Mouse (Mus musculus) heart, postnatal 25 days (tissue): Measurements from ENCODE around the gene Med23. TPM values are rescaled to one million over a fixed set of nuclear protein-coding genes. Genes with fewer than 3 reads are reported as not detected.

Source experiments
- DNase-seq: peaks from one replicate; pipeline ENCODE4 v3.0.0; 2022; ENCODE audit warnings: low spot score
- intact Hi-C: fragments of 180-260 bp; cut with DNase I; formaldehyde crosslinking; loops from one replicate; pipeline ENCODE4 v1.15.1; 2025
- total RNA-seq, 2 experiments: library from RNA; stranded (reverse); gene quantifications; 2 replicates each; pipeline ENCODE4 v1.2.3; 2021

The Med23 gene
- total RNA-seq, 2 experiments from 2014 or later = 14.7 to 15.6 TPM

DNA sequence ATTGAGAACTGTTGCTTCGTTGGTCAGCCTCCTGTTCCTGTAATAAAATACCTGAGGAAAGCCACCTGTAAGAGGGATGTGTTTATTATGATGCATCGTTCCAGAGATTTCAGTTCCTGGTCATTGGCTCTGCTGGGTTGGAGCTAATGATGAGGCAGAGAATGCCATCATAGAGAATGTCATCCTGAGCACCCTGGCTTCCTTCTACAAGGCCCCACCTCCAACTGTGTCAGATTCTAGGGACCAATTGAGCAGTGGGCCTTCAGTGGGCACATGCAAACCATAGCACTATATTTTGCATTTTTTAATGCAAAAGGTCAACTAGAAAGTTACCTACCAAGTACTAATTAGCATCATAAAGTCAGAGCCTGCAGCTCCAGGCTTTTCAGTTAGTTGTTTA, 6.6 kb upstream of the Med23 start:
- intact Hi-C loops = no loop called here
- no peak for DNase-seq

DNA sequence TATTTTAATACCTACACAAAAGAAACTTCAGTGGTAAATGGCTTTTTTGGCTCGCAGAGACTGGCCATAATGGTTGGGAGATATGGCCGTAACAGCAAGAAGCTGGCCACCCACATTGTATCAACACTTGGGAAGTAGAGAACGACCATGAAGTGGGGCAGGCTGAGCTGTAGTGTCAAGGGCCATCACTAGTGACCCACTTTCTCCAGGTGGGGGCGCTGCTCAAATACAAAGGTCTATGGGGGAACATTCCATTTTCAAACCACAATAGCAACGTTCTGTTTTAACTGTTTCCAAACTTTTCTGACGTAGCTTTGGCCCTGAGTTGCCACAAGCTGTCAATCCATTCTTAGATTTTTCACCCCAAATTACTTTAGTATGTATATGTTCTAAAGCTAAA, 5.4 kb upstream of the Med23 start:
- intact Hi-C loops = no loop called here
- DNase-seq = no peak

DNA sequence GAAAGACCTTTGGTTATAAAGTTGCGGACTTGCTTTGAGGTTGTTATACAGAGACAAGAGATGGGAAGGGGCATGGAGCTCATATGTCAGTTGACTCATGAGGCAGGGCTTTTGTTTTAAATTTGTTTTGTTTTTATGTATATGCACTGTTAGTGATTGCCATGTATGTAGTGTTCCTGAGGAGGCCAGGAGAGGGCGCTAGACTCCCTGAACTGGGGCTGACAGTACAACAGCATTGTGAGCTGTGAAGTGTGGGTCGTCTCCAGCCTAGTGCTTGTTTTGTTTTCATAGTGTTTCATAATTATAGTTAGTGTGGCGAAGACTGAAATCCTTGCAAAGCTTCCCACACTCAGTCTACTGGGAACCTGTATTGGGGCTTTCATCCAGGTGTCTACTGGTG, 3.8 kb downstream of the Med23 start:
- intact Hi-C loops = no loop called here

DNA sequence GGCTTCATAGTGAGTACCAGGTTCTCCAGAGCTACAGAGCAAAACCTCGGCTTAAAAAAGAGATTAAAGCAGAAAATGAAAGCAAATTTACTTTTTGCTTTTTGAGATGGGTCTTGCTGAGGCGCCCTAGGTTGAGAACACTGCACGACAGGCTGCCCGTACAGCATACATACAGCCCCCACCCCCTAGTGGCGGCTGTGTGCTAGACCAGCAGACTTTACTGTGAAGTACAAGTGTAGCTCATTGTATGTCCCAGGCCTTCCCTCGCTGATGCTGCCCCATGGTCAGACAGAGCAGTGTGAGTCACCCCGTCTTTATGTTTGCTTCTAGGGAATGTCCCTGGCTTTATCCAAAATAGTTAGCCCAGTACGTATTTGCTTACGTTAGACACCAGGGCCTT, 16.2 kb downstream of the Med23 start:
- no peak for DNase-seq
- intact Hi-C loops = no loop called here

More for the DNA sequence above, 3.8 kb downstream of the Med23 start:
- DNase-seq = no peak

DNA sequence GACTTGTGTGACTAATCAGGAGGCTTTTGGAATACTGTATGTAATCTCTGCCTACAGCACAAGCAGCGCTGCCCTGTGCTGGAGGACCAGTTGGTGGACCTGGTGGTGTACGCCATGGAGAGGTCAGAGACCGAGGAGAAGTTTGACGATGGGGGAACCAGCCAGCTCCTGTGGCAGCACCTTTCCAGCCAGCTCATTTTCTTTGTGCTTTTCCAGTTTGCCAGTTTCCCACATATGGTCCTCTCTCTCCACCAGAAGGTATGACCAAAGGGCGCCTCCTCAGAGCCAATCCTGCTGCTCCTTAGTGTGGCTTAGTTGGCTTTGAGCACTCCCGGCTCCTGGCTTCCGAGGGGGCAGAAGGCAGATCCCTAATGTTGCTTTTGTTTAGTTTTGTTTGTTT, 18.6 kb downstream of the Med23 start:
- intact Hi-C loops = no loop called here

DNA sequence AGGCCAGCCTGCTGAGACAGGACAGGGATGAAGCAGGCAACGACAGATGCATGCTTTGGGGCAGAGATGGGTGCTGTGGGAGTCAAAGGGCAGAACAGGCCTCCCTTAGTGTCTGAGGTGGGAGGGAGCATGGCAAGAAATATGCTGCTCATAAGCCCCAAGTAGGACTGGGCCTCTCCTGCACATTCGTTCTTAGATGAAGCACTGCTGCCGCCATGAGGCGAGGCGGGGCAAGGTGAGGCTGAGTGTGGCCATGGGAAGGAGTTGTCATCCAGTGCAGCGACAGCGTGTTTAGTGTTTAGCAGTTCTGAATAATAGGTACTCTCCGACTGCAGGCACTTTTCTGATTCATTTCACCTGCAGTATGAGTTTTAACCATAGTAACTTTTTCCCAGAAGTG, 26.1 kb downstream of the Med23 start:
- intact Hi-C loops = no loop called here
- DNase-seq = no peak

More for the DNA sequence above, 18.6 kb downstream of the Med23 start:
- no peak for DNase-seq

DNA sequence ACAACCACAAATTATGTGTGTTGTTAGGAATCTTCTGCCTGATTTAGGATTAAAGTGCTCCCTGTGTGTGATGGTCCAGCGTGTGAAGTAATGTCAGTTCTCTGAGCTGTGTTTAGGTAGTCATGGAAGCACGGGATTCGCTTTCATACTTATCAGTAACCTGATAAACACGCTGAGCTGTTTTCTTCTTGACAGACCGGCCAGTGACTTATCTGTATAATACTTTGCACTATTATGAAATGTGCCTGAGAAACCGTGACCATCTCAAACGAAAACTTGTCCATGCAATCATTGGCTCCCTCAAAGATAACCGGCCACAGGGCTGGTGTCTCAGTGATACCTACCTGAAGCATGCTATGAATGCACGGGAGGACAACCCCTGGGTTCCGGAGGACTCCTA, 35.8 kb downstream of the Med23 start:
- no peak for DNase-seq
- intact Hi-C loops = no loop called here

DNA sequence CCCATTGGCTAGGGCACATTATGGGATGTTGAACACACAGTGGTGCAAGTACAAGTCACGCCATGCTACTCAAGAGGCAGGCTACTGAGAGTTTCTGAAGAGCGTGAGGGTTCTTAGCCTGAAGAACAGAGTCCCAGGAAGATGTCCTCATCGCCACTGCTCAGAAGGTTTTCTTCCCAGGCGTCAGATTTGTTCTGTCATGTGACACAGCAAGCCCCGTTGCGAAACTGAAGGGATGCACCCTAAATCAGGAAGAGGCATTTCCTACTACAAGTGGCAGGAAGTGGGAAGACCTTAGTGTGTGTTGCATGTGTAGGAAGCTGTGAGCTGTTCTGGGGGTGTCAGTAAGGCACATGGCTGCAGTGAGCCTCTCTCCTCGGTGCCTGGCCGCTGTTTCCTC, 41.4 kb downstream of the Med23 start:
- DNase-seq = no peak
- intact Hi-C loops = no loop called here

DNA sequence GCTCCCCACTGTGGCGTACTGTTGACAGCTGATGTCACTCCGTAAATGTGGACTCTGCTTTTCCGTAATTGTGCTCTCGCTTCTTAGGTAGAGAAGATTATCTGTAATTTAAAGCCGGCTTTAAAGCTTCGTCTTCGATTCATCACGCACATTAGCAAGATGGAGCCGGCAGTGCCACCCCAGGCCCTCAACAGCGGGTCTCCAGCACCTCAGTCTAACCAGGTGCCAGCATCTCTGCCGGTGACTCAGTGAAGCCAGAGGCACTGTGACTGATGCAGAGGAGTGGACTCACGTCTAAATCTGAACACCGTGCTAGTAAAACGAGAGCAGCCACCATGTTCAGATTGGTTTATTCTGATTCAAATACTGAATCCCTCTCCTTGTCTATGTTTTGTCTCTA, 42.8 kb downstream of the Med23 start:
- intact Hi-C loops = no loop called here
- DNase-seq = no peak

DNA sequence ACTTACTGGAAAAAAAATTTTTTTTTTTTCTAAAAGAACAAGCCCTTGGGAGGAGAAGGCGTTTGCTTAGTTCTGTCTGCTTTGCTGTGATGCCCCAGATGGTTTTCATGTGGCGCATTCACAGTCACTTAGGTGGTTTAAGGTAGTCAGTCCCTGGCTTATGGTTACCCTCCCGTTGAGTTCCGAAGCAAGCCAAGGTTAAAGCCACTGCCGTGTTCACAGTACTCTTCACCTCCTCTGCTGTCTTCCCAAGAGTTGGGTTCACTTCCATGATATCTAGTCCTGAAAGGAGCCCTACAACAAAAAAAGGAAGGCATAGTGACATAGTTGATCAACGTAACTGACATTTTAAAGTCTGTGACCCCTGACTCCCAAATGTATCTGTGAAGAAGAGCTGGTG, 45.7 kb downstream of the Med23 start:
- intact Hi-C loops = no loop called here
- no peak for DNase-seq

DNA sequence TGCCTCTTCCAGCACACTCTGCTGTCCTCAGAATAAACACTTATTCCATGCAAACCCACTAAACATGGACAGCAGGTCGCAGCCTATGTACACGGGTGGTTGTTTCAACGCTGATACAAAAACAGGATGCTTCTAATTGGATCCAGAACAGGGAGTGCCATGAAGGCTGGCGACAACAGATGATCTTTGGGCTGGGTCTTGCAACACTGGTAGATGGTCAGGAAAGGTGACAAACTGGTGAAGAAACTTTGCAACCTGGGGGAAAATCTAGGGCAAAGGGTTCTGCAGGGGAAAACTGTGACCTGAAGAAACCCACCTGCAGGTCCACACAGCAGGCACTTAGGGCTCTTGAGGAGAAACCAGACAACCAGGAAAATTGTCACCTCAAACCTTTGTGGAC, 53.2 kb downstream of the Med23 start:
- intact Hi-C loops = no loop called here
- no peak for DNase-seq

DNA sequence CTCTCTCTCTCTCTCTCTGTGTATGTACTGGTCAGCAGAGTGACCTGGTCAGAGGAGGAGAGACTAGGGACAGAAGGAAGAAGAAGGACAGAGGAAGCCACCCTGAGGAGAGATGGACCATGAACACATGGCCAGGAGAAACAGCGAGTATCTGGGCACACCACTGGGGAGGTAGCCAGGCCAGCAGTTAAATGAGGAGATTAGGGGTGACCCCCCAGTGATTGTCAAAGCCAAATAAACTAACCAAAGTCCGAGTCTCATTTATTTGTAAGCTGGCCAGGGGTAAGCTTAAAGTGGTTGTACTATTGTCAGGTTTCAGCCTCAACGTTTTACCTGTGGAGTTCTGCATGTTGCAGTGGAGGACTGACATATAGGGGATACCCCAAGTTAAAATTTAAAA, 54.5 kb downstream of the Med23 start:
- DNase-seq = no peak
- intact Hi-C loops = no loop called here

DNA sequence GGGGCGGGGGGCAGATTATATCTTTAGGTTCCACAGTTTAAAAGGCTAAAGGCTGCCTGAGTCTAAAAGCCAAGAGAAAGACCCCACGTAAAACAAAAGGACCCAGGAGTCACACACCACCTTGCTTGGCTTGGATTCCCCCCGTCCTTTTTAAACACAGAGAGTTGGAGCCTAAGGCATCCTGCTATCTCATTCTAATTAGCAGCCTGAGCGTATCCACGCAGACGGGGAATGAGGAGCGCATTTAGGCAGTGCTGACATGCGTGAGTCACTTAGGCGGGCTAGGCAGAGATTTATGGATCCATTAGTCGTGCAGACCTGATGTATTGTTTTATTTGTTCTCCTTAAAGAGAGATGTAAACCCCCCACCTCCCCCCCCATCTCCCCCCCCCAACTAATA, 56.6 kb downstream of the Med23 start:
- intact Hi-C loops = no loop called here
- no peak for DNase-seq

DNA sequence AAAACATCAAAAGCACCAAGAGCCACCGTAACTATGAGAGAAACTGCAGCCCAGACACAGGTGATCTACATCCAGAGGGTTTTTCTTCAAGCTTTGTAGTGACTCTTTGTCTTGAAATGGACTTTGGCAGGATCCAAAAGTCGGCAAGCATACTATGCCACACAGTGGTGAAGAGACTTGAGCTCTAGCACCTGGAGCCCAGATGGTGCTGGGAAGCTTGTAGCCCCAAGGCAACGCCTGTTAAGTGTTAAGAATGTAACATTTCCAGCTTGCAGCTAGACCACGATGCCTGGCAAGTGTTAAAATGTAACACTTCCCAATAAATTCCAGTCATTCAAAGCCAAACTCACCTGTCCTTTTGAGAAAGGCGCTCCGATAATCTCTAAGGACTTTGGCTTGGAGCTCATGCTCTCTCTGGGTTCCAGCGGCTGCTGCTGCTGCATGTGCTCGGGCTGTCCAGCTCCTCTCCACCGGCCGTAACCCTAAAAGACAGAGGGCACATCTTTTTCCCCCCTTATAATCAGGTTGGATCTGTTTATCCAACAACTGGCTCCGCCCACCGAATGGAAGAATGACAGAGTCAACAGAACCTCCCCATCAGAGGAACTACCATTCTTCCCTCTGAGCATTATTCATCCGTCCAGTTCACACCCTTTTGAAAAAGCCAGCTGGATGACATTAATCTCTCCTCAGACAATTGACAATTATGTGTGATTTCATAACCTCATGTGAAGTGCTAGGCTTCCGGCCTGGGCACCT, 57.4 kb downstream of the Med23 start, which contains the start of gene Arg1:
TSS of gene Arg1 (minus strand) at position 523 of the 759 bp plus-strand sequence.
- no peak for DNase-seq

DNA sequence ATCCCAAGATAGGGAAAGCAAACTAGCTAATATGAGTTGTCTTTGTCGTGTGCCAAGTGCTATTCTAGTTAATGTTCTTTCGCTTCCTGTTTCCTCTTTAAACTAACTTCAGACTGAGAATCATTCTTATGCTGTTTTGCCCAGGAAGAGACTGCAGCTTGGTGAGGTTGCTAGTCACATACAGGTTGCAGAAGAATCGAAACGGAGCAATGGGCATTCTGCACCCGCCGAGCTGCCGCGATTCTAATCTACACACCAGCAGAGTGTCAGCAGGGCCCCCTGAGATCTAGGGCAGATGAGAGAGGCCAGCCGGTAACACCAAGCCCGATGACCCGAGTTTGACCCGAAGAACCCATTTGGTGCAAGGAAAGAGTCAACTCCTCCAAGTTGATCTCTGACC, 58.3 kb downstream of the Med23 start:
- intact Hi-C loops = no loop called here
- DNase-seq = no peak

More for the DNA sequence above, 57.4 kb downstream of the Med23 start, which contains the start of gene Arg1:
- intact Hi-C loops = no loop called here

DNA sequence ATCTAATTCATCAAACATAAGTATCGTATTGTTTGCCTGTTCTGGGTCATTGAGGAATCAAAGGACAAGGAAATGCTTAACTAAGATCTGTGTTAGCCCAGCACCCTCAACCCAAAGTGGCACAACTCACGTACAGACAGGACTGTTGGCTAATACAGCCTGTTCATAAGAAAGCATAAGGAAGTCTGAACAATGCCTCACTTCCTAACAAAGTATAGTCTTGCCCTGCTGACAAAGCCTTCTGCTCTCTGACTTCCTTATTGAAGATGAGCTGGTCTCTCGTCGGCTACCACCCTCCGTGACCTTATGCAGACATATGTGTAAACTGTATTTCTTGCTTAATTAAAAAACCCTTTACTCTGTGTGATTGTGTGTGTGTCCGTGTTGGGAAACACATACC, 60.4 kb downstream of the Med23 start:
- DNase-seq = no peak
- intact Hi-C loops = no loop called here

DNA sequence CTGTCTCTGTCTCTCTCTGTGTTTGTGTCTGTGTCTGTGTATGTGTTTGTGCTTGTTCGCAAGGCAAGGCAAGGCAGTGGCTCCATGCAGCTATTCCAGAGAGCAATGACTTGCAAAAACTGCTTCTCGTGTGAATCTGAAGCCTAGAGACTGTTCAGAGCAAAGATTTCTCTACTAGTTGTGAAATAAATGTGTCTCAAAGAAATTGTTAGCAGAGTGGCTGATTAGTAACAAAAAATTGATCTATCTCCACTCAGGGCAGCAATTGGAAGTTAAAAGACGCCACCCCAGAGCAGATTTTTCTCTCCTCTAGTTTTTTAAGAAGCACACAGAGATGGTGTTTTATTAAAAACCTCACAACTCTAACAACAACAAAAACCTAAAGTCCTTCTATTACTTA, 78.1 kb downstream of the Med23 start:
- intact Hi-C loops = no loop called here

DNA sequence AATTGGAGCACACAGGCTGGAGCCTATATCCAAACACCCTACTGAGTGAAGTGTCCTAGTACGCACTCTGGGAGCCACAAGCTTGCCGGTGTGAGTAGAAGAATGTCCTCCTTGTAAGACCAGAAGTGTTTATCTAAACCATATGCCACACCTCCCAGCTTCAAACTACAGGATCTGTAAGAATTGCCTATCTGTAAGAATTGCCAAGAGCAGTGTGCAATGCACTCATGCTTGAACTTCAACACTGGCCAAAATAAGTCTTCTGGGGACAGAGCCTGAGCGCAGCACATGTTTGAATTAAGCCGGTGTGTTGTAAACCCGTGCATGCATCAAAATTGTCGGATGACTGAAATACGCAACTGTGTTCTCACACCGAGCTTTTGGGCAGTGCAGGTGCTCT, 78.5 kb downstream of the Med23 start:
- DNase-seq = no peak
- intact Hi-C loops = no loop called here

More for the DNA sequence above, 78.1 kb downstream of the Med23 start:
- no peak for DNase-seq

DNA sequence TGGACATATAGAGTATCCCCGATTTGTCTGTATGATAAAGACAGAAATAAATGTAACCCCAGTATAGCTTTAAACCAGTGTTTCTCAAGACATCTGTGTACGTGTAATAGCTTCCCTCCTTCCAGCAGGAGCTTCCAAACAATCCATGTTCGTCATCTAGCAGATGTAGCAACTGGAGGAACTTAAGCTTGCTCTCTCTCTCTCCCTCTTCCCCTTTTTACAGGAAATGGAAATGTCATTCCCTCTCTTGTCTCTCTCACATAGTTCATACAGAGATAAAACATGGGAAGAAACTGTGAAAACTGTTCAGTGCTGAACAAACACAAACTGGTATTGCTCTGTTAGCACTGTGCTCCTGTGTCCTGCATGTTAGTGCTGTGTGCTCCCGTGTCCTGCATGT, 80.4 kb downstream of the Med23 start:
- intact Hi-C loops = no loop called here
- DNase-seq = no peak

DNA sequence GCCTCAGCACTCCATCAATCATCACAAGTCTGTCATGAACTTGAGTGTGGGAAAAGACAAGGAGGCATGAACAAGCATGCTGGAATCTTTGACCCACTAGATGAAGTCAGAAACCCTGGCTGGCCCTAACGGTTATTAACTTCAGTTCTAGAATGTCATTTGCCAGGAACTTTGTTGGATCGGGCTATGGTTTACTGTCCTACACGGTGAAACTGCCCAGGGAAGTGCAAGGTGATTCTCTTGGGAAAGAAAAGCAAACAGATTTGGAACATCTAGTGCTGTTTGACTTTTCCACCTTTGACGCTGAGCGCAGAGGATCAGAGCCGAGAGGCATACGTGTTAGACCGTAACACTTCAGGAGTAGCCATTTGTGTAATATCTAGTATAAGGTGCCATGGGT, 81.8 kb downstream of the Med23 start:
- intact Hi-C loops = no loop called here
- DNase-seq = no peak

DNA sequence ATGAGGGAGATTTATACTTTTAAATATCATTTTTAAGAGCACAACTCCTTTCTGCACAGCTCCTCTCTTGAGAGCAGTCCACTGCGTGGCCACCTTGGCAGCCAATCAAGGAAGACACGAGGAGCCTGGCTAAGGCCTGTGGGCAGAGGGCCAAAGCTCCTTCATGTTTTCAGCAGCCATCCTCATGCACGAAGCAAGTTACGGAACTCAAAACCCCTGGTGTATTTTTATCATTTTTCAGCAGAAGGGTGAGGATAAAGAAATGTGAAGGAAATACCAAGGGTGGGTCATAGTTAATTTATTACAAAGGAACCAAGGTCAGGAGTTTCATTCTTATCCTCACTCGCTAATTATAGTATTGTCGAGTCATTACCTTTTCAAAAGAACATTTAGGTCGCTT, 82.8 kb downstream of the Med23 start:
- intact Hi-C loops = no loop called here
- DNase-seq = no peak

DNA sequence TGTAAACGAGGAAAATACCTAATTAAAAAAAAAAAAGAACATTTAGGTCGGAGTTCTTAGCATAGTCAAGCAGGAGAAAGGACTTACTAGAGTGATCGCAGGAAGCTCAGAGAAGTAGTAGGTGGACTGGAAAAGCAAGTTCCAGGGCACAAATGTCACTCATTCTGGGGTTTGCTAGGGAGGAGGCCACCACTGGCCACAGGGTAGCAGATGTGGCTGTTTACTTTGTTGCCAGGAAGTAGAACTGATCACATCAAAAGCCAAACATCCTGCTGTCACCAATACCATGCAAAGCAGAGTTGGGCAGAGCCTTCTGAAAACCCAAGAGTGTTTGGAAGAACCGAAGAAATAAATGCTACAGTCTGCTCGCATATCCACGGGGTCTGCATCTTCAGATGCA, 84.1 kb downstream of the Med23 start:
- no peak for DNase-seq
- intact Hi-C loops = no loop called here
